Mouse (Mus musculus) right cerebral cortex, postnatal 10 days (tissue): ENCODE data around the gene Slc7a5.

Experiments used
- DNase-seq, 2 experiments: peaks; one replicate each; pipeline ENCODE4 v3.0.0; 2021; ENCODE audit warnings: low spot score in 2 of 2

Gene Slc7a5

DNA sequence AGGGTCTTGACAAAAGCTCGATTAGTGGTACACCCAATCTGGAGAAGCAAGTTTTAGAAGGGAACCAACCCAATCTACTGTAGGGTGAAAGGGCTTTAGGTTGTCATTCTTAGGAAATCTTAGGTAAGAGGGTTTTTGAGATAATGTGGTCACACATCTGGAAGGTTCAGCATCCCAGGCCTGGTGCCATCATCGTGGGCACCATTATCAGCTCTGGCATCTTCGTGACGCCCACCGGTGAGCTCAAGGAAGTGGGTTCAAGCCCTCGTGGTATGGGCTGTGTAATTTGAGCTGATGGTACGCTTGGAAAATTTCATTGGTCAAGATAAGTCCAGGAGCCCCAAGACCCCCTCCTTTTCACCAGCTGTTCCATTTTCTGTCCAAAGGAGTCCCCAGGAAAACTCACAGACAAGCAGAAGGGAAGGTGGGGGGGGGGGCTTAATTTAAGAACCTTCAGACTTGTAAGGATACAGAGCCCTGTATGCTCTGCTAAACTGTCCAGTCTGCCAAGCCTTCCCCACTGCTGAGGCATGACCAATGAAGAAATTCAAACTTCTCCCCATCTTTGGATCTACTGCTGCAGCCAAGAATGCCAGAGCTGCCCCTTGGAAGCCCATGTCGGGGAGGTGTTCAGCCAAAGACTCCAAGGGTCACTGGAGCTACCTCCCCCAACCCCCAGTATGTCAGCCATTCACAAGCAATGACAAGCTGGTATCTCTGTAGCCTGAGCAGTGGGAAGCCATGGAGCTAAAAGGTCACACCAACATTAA lies 1.1 kb upstream of the Slc7a5 start:
- DNase-seq = no peak

DNA sequence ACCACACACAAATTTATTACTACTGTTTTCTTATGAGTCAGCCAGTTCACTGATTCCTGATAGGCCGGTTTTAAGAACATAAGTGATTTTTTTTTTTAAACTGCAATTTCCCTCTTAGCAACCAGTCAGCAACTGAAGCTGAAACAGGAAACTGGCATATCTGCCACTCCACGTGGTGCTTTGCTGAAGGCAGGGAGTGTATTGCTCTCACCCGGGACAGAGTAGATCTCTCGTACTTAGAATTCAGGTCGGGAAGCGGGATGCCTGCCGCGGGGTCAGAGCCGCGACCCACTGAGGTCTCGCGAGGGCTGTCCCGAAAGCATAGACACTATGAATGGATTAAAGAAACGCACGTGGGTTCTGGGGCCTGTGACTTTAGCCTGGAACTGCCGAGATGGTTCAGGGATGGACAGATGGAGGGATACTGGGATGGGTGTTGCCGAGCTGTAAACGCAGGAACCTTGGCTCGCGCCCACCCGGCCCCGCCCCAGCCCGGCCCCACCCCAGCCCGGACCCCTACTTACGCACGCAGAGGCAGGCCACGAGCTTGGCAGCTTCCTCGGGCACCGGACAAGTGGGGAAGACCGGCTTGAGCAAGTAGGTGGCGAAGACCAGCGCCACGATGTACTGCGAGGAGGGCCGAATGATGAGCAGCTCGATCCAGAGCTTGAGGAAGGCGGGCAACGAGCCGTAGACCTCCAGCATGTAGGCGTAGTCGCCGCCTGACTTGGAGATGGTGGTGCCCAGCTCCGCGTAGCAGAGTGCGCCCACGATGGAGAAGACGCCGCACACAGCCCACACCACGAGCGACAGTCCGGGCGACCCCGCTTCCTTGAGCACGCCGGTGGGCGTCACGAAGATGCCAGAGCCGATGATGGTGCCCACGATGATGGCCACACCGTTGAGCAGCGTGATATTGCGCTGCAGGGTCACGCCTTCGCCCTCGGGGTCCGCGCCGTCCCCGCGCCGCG lies 667 bp downstream of the Slc7a5 start:
- DNase-seq = peak; percentile 65 to 76

DNA sequence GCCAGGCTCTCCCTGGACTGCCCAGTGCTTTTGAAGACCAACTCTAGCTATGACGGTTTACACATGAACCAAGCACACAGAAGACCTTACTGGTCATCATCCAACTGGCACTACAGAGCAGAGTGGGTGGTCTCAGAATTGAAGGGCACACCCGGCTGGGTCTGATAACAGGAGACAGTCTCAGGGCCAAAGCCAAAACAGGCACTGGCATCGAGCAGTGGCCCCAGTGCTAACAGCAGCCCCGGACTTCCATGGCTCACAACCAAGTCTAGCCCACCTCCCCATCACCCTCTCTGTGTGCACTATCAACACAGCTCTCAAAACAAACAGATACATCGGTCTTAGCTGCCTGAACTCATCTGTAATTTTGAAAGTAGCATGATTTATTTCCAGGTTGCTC lies 1.6 kb downstream of the Slc7a5 start:
- no peak for DNase-seq

DNA sequence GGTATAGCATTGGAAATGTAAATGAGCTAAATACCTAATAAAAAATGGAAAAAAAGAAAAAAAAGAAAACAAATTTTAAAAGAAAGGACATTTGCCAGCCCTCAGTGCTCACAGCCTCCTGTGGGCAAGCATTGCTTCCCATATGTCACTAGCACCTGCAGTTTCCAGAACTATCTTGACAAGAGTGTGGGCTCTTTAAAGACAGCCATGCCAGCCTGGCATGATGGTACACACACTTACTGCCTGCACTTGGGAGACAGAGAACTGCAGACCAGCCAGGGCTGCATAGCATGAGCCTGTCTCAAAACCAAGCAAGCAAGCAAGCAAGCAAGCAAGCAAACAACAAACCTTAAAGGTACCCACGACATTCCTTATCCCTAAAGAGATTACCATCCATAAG lies 2.1 kb downstream of the Slc7a5 start:
- DNase-seq = no peak

DNA sequence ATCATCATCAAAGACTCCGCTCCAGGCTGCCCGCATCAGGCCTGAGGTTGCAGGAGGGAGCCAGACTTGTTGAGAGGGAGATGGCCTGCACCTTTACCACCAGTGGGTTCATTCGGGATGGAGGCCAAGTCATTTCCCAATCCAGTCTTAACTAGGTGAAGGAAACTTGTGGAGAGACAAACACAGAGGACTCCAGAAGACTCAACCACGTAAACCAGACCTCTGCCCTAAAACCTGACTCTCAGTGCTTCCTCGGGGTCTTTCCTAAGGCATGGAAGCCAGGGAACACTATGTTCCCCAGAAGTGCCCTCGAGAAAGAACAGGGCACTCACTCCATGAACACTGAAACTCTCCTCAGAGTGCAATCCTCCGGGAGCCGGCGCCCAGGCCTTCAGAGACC lies 2.5 kb downstream of the Slc7a5 start:
- DNase-seq = no peak

DNA sequence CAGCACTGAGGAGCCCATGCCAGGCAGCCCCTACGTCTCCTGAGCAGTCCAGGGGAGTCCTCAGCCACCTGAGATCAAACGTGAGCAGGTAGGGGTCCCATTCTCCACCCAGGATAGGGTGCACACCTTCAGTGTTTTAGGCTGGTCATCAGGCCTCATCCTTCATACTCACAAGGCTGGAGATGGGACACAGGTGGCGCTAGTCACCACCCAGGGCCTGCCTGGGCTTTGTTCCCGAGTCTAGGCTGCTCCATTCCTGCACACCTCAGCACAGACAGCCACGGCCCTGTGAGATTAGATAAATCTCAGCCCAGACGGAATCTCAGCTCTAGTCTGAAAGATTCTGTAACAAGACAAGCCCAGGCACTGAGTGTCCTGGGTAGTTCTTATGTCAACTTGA lies 3.5 kb downstream of the Slc7a5 start:
- no peak for DNase-seq

DNA sequence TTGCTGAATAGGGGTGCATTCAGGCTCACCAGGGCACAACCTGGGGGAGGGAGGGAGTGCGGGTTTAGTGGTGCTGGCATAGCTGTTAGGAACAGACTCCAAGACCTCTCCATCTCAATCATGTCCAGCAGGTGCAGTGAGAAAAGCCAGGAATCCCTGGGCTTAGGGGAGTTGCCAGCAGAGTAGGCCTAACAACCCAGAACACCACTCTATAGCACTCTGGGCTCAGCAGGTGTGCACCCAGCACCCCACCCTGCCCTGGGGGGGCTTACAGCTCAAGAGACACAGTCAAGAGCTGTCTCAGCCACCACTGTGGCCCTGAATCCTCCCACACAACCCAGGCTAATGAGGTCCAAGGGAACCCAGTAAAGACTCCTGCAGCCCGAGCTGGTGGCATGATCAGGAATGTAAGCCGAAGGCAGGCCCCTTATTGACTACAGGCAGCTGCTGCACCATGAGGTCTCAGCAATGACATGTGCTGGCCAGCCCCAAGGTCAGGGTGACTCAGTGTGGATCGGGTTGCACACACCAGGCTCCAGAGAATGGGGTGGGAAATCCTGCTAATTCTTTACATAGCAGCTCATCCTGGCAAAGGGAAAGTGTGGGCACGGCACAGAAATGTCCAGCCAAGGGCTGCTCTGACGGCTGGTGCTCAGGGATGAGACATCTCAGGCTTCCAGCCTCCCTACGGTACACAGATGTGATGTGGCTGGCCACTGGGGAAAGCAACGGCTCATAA lies 5.8 kb downstream of the Slc7a5 start:
- no peak for DNase-seq

DNA sequence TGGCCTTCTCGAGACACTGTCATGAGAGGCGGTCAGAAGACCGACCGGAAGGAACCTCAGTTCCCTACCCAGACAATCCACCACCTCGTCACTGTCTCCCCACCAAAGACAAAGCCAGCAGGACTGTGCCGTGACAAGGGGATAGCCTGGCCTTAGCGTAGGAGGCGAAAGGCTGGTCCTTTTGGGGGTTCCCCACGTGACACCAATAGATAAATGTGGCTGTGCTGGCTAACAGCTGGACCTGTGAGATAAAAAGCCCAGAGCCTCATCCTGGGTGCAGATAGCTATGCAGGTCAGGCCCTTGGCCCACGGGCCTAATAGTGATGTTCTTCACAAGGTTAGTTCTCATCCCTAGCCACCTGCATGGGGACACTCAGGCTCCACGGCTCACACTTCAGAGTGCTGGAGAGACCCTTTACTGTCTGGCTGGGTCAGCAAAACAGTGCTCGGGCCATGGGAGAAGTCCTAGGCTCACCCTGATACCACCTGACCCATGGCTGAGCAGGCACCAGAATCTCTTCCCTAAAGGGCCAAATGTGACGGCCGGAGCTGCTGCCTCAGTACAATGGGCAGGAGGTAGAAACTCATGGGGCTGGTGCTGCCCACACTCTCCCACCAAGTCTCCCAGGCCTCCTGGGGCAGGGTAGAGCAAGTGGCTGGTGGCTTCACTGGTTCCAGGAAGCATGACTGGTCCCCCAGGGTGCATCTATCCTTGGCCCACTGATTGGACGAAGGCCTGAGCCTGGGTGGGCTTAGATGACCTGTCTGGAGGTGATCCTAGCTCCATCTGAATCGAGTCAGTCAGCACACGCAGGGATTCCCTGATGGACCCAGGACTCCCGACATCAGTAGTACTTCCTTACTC lies 8.1 kb downstream of the Slc7a5 start:
- no peak for DNase-seq

DNA sequence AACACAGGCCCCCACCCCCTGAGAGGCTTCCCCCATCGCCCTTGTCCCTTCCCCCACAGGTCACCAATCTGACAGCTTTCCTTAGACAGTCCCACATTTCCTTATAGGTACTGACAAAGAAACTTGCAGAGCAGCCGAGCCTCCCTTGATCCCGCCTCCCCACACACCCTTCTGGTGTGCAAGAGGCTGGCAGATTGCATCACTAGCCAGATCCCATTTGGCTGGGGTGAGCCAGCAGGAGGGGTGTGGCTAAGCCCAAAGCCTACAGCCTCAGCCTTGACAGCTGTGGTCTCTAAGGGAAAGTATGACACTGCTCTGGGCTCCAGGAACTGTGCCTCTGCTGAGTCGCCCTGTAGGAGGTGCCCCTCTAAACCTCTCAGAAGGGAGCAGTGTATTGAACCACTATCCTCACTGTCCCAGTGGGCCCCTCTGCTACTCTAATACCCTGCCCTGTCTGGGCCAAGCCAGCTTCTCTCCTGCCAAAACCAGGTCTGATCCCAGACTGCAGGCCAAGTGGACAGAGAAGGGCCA lies 9.0 kb downstream of the Slc7a5 start:
- DNase-seq = peak; percentile 72 to 86

DNA sequence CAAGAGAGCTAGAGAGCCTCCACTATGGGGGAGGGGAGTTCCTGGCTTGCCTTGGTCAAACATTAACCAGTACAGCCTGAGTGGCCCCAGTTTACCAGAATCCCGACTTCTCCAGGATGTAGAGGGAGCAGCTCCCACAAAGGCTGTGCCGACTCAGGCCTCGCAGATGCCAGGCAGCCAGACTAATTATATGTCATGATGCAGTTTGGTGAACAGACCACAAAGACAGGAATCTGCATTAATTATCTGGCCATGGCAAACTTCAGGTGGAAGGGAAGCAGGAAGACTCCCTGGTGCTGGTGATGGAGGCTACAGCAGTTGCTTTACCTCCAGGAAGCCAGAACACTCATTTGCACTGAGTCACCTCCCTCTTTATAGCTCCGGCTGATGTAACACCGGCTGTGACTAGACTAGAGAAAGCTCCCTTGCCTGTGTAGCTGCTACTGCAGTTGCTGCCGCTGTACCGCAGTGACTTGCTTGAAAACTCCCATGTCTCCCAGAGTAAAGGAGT lies 9.6 kb downstream of the Slc7a5 start:
- DNase-seq = peak; percentile 44 to 69

DNA sequence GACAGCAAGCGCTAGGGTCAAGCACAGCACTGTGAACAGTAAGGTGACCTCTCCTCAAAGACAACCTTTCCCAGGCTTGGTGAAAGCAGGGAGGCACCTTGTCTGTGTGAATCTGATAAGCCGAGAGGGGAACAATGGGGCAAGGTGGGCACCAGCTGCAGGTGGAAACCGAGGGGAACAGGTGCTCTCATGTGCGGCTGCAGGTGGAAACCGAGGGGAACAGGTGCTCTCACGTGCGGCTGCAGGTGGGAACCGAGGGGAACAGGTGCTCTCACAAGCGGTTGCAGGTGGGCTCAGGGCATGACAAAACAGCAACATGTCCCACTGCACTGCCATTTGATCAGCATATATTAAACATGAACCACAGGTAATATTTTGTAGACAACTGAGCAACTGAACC lies 10.3 kb downstream of the Slc7a5 start:
- DNase-seq = no peak

DNA sequence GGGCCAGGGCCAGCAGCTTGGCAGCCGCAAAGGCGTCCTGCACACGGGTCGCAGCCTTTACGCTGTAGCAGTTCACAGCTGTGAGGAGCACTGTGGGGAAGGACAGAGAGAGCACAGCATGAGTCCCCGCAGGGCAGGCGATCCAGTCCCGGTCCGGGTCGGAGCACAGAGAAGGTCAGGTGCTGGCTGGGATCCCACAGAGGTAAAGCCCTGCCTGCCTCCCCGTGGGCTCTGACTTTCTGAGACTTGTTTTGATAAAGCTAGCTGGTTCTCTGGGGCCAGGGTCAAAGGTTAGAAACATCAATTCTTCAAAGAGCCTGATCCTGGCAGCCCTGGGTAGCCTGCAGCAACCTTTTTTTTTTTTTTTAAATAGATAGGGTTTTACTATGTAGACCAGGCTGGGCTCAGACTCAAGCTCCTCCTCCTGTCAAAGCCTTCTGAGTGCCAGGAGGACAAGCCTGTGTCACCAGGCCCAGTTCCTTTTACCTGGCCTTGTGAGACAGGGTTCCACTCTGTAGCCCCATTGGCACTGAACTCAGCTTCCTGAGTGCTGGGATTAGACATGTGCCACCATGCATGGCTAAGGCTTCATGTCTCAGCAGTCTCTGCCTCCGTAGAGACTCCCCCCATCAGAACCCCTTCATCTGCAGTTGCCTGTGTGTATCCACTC lies 10.9 kb downstream of the Slc7a5 start:
- DNase-seq = no peak

DNA sequence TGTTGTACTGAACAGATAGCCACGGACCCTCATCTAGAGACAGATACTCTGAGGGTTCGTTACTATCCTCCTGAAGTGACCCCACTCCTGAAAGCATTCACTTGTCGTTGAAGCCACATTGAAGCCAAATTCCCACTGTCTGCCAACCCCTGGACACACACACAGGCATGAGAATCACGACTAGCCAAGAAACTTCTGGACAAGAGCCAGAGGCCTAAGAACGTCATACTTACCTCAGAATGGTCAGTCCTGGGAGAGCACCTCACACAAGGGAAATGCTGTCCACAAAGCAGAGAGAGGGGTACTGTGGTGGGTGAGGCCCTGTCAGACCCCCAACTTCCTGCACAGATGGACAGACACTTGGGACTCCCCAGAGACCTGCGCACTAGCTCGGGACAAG lies 11.6 kb downstream of the Slc7a5 start:
- no peak for DNase-seq

DNA sequence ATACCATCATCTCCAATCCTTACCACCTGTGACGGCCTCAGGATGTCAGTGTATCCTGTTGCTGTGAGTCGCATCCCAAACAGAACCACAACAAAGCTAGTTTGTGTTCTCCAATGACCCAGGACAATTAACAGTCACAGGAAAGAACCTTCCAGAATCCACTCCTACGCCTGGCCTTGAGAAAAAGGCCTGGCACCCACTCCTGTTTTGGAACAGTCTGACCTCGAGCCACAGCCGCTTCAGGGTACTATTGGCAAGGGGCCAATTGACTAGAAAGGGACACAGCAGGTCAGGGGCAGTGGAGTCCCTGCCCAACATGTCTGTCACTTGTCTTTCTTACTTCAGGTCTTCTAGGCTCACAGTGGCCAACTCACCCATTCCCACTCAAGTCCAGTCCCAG lies 14.6 kb downstream of the Slc7a5 start:
- peak; percentile 49 to 54 for DNase-seq

DNA sequence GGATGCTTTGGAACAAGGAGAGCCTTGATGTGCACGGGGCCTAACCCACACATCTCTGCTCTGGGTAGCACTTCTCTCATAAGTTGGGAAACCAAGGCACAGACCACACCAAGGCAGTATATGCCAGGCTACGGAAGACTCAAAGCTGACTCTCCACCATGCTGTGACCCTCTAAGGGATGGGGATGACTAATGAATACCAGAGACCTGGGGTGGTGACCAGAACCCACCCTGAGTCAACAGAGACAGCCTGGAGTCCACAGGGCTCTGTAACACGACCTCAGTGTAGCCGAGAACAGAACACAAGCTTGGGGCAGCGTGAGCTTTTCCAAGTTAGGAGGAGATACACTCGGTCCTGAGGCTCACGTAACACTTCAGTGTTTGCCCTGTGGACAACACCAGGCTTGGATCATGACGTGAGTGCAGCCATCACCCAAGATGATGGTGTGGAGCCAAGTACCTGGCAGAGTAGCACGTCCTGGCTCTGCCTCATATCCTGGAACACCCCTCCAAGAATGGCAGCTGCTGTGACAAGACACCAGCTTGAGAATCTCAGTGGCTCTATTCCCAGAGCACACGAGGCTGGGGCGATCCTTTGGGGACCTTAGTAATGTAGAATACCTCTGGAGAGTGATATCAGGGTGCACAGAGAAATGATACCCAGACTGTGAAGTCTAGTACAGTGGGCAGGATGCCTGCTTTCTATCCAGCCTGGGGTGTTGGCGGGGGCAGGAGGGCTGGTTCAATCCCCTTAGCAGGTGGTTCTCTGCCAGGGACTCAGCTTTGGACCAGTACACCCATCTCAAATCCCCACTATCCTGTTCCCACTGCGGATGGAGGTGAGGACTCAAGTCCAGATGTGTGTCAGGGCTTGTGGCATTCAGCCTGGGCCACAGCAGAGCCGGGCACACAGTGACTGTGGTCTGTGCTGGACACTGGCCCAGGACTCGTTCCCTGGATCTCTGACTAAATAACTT lies 17.4 kb downstream of the Slc7a5 start:
- no peak for DNase-seq

DNA sequence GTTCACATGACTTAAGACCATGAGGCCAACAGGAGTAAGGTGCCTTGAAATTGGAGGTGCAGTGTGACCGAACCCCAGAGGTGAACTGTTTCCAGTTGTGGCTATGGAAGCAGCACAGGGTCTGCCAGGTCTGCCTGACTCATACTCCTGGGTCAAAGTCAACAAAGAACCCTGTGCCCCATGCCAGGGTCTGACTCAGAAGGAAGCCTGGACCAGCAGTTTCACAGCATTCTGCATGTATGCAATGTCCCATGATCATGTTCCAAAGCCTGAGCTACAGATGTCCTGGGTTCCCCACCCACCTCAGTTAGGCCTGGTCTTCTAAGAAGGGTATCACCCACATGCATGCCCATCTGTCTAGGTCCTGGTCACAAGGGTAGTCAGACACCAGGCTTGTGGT lies 18.2 kb downstream of the Slc7a5 start:
- DNase-seq = no peak

DNA sequence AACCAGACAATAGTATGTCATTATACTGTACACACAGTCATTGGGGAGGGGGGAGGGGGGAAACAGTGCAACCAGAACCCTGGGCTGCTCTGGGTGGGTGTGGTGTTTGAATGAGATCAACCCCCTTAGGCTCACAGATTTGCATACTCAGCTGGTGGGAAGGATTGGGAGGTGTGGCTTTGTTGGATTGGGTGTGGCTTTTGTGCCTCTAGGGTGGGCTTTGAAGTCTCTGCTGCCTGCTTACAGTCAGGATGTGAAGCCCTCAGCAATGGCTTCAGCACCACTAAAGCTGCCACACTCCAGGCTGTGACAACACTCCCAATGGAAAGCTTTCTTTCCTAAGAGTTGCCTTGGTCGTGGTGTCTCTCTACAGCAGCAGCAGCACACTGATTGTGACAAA lies 19.9 kb downstream of the Slc7a5 start:
- DNase-seq = no peak

DNA sequence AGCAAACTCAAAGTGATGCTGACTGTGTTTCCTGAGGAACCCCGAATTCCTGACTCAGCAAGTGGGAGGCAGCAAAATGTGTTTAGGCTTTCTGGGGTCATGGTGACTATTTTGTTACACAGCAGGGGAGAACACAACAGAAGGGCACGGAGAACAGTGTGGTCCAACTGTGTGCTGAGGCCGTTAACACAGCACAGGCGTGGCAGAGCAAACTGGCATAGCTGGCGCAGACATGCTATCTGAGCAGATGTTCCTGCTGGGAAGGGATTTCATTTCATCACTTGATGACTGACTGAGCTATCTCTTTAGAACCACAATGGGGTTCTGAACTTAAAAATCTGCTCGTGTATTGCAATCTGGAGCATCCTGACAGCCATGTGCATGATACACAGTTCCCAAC lies 22.1 kb downstream of the Slc7a5 start:
- DNase-seq = no peak

DNA sequence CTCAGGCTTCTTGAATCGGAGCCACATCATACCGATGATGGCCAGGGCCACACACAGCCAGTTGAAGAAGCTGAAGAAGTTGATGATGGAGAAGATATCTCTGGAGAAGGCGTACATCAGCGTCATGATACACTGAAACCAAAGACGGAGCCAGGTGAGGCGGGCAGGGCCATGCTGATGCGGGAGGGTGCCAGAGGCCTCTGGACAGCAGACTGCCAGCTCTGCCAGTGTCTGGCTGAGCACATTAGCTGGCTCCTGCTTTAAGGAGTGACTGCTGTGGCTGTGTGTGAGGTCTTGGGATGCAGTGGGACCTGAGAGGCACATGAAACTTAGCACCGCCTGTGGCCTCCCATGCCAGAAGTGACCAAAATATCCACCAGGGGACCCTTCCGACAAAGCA lies 22.5 kb downstream of the Slc7a5 start:
- DNase-seq = no peak
